Mouse (Mus musculus): ENCODE measurements around the gene Ctnna3. TPM values are rescaled to one million over a fixed set of nuclear protein-coding genes. Genes with fewer than 3 reads are reported as not detected.

Ctnna3 gene
- polyA plus RNA-seq, 2 experiments: 0.03 TPM; not detected in 1

DNA sequence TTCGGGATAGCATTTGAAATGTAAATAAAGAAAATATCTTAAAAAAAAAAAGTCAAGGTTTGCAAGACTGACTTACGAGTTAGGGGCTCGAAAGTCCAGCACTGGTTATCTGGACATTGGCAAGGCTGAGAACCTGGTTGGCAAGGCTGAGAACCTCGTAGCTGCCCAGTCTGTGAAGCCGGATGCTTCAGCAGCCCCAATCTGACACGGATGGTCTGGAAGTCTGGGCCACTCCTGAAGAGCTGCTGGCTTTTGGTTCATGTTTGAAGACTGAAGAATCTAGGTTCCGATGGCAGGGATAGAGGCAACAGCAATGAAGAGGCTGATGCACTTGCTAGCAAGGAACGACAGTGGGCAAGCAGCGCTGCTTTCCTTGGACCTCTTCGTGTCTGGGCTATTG lies 339.0 kb downstream of the Ctnna3 start:
- no peaks in the 10 kb centered on the region for H3K27me3 ChIP-seq (ENCODE audit: control insufficient read depth, insufficient read depth, low read length)
- DNase-seq (ENCODE audit: low read depth in 3 of 3, low spot score in 3 of 3) (no peak), ATAC-seq (ENCODE audit: insufficient read depth) (no peak)
- H3K4me2 ChIP-seq (ENCODE audit: low read depth): no peak overlapping the region
- H3K4me1 ChIP-seq (replicated peaks; ENCODE audit: control insufficient read depth in 2 of 2, insufficient read depth in 2 of 2, low read length in 1 of 2): no peaks in the 10 kb centered on the region
- H3K9me3 ChIP-seq (ENCODE audit: control insufficient read depth, low read length): no peaks in the 10 kb centered on the region
- no peak for TF ChIP-seq CTCF (IDR thresholded peaks at IDR 0.05; ENCODE audit: low read depth)
- no peak for TF ChIP-seq EP300 (IDR thresholded peaks at IDR 0.05; ENCODE audit: low read depth)
- no peaks in the 10 kb centered on the region for H3K36me3 ChIP-seq (replicated peaks; ENCODE audit: control insufficient read depth, insufficient read depth, low read depth)
- WGBS (ENCODE audit: insufficient replicate concordance): 69% methylated on average over 10 of the region's 10 CpGs
- no peak overlapping the region for H3K9ac ChIP-seq (replicated peaks)
- H3K4me3 ChIP-seq (ENCODE audit: insufficient read depth in 1 of 2, low read depth in 2 of 2, low read length in 2 of 2): no peak overlapping the region
- no peak overlapping the region for H3K27ac ChIP-seq

DNA sequence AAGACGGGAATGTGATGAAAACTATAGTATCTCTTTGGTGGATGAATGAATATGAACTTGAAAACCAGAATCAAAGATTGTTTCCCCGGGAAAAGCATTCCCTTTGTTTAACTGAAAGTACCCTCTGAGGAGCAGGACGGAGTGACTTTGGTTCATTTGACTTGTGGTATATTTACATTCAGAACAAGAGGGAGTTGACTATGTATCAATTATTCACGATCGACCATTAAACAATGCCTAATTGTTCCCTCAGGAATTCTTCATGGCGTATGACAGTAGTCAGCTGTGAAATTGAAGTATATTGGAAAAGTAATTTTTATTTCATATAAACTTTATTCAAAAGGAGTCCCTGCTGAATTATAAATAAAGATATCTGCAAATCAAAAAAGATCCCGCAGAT lies 341.8 kb downstream of the Ctnna3 start:
- no peak overlapping the region for H3K4me3 ChIP-seq (ENCODE audit: insufficient read depth in 1 of 2, low read depth in 2 of 2, low read length in 2 of 2)
- DNase-seq (ENCODE audit: low read depth in 3 of 3, low spot score in 3 of 3): no peak
- no peak overlapping the region for H3K9ac ChIP-seq (replicated peaks)
- H3K27me3 ChIP-seq (ENCODE audit: control insufficient read depth, insufficient read depth, low read length): no peaks in the 10 kb centered on the region
- TF ChIP-seq CTCF (IDR thresholded peaks at IDR 0.05; ENCODE audit: low read depth): no peak
- TF ChIP-seq EP300 (IDR thresholded peaks at IDR 0.05; ENCODE audit: low read depth): no peak
- no peak for ATAC-seq (ENCODE audit: insufficient read depth)
- H3K36me3 ChIP-seq (replicated peaks; ENCODE audit: control insufficient read depth, insufficient read depth, low read depth): no peaks in the 10 kb centered on the region
- H3K4me2 ChIP-seq (ENCODE audit: low read depth): no peak overlapping the region
- no peaks in the 10 kb centered on the region for H3K4me1 ChIP-seq (replicated peaks; ENCODE audit: control insufficient read depth in 2 of 2, insufficient read depth in 2 of 2, low read length in 1 of 2)
- no peaks in the 10 kb centered on the region for H3K9me3 ChIP-seq (ENCODE audit: control insufficient read depth, low read length)
- WGBS (ENCODE audit: insufficient replicate concordance): 70% methylated on average over 7 of the region's 7 CpGs
- no peak overlapping the region for H3K27ac ChIP-seq

DNA sequence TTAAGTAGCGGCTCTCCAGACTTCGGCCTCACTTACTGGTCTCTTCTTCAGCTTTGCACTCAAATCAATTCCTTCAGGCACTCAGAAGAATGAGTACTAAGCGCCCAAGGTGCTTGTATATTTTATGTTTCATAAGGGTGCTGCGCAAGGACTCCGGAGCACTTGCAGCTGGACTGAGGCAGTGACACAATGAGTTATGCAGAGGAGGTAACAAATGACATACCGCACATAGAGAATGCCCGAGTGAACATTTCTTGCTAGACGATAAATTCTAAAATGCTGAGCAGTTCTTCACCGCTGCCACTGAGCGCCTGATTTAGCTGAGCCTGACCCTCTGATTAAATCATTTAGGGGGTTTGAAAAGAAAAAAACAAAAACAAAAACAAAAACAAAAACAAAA lies 342.2 kb downstream of the Ctnna3 start:
- H3K27ac ChIP-seq: no peak overlapping the region
- no peak overlapping the region for H3K4me3 ChIP-seq (ENCODE audit: insufficient read depth in 1 of 2, low read depth in 2 of 2, low read length in 2 of 2)
- H3K36me3 ChIP-seq (replicated peaks; ENCODE audit: control insufficient read depth, insufficient read depth, low read depth): no peaks in the 10 kb centered on the region
- ATAC-seq (ENCODE audit: insufficient read depth) (no peak), DNase-seq (ENCODE audit: low read depth in 3 of 3, low spot score in 3 of 3) (no peak)
- 77% methylated on average over 10 of the region's 10 CpGs for WGBS (ENCODE audit: insufficient replicate concordance)
- no peaks in the 10 kb centered on the region for H3K4me1 ChIP-seq (replicated peaks; ENCODE audit: control insufficient read depth in 2 of 2, insufficient read depth in 2 of 2, low read length in 1 of 2)
- no peak overlapping the region for H3K9ac ChIP-seq (replicated peaks)
- H3K9me3 ChIP-seq (ENCODE audit: control insufficient read depth, low read length): no peaks in the 10 kb centered on the region
- H3K27me3 ChIP-seq (ENCODE audit: control insufficient read depth, insufficient read depth, low read length): no peaks in the 10 kb centered on the region
- no peak overlapping the region for H3K4me2 ChIP-seq (ENCODE audit: low read depth)
- no peak for TF ChIP-seq CTCF (IDR thresholded peaks at IDR 0.05; ENCODE audit: low read depth)
- no peak for TF ChIP-seq EP300 (IDR thresholded peaks at IDR 0.05; ENCODE audit: low read depth)

DNA sequence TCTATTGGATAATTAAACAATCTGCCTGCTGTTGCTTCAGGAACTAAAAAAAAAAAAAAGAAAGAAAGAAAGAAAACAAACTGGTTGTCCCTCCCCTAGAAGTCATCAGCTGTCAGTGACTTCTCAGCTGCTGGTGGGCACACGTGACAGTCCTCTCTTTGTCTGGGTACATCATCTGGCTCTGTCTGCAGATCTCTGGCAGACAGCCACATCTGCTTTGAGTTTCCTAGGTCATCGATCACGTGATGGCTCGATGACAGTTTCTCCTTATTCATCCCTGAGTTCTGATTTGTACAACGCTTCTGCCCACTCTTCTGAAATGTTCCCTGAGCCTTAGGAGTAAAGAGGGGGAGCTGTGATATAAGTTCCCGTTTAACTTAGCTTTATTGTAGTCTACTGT lies 352.1 kb downstream of the Ctnna3 start:
- no peaks in the 10 kb centered on the region for H3K4me1 ChIP-seq (replicated peaks; ENCODE audit: control insufficient read depth in 2 of 2, insufficient read depth in 2 of 2, low read length in 1 of 2)
- WGBS (ENCODE audit: insufficient replicate concordance): 65% methylated on average over 6 of the region's 6 CpGs
- no peak overlapping the region for H3K9ac ChIP-seq (replicated peaks)
- no peak overlapping the region for H3K4me3 ChIP-seq (ENCODE audit: insufficient read depth in 1 of 2, low read depth in 2 of 2, low read length in 2 of 2)
- no peak overlapping the region for H3K27ac ChIP-seq
- H3K9me3 ChIP-seq (ENCODE audit: control insufficient read depth, low read length): no peaks in the 10 kb centered on the region
- no peak for TF ChIP-seq EP300 (IDR thresholded peaks at IDR 0.05; ENCODE audit: low read depth)
- no peak for TF ChIP-seq CTCF (IDR thresholded peaks at IDR 0.05; ENCODE audit: low read depth)
- H3K4me2 ChIP-seq (ENCODE audit: low read depth): no peak overlapping the region
- DNase-seq (ENCODE audit: low read depth in 3 of 3, low spot score in 3 of 3): no peak
- no peaks in the 10 kb centered on the region for H3K36me3 ChIP-seq (replicated peaks; ENCODE audit: control insufficient read depth, insufficient read depth, low read depth)
- ATAC-seq (ENCODE audit: insufficient read depth): no peak
- H3K27me3 ChIP-seq (ENCODE audit: control insufficient read depth, insufficient read depth, low read length): no peaks in the 10 kb centered on the region

DNA sequence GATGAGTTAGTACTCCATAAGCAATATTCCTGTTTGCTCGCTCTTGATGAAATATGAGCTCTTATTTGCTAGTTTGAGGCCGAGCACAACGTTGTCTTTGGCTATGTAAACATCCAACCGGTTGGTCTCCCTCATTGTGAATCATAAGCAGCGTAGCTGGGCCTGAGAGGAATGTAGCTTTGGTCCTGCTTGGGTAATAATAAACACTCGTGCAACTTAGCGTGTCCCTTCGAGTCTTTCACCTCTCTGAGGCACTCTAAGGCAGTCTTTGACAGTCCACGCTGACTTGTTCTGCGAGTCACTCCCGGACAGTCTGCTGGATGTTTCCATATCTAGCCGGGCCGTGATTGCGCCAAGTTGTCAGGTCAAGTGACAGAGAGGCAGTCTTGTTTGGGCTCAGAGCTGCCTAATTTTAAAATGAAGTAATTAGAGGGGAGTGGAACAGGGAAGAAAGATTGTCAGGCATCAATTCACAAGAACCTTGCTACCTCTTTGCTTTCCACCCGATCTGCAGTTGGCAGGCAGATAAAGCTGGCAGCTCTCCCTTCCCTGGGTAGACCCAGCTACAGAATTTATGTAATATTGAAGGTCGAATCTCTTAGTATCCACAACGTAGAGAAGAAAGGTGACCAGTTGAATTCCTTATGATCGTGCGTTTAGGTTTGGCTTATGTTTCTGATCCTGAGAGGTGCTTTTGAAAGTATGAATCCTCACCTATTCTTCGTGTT lies 355.1 kb downstream of the Ctnna3 start:
- TF ChIP-seq CTCF (IDR thresholded peaks at IDR 0.05; ENCODE audit: low read depth) (no peak), EP300 (IDR thresholded peaks at IDR 0.05; ENCODE audit: low read depth) (no peak)
- H3K9me3 ChIP-seq (ENCODE audit: control insufficient read depth, low read length): no peaks in the 10 kb centered on the region
- H3K4me3 ChIP-seq (ENCODE audit: insufficient read depth in 1 of 2, low read depth in 2 of 2, low read length in 2 of 2): no peak overlapping the region
- no peaks in the 10 kb centered on the region for H3K36me3 ChIP-seq (replicated peaks; ENCODE audit: control insufficient read depth, insufficient read depth, low read depth)
- no peak overlapping the region for H3K4me2 ChIP-seq (ENCODE audit: low read depth)
- 63% methylated on average over 20 of the region's 20 CpGs for WGBS (ENCODE audit: insufficient replicate concordance)
- ATAC-seq (ENCODE audit: insufficient read depth) (no peak), DNase-seq (ENCODE audit: low read depth in 3 of 3, low spot score in 3 of 3) (no peak)
- H3K27me3 ChIP-seq (ENCODE audit: control insufficient read depth, insufficient read depth, low read length): no peaks in the 10 kb centered on the region
- H3K4me1 ChIP-seq (replicated peaks; ENCODE audit: control insufficient read depth in 2 of 2, insufficient read depth in 2 of 2, low read length in 1 of 2): no peaks in the 10 kb centered on the region
- no peak overlapping the region for H3K27ac ChIP-seq
- no peak overlapping the region for H3K9ac ChIP-seq (replicated peaks)
